Mouse (Mus musculus): Measurements from ENCODE around the gene Tcf7. TPM values are rescaled to one million over a fixed set of nuclear protein-coding genes. Genes with fewer than 3 reads are reported as not detected.

The Tcf7 gene
- total and polyA plus RNA-seq, 3 experiments = 0.73 to 3.1 (median 0.96) TPM

DNA sequence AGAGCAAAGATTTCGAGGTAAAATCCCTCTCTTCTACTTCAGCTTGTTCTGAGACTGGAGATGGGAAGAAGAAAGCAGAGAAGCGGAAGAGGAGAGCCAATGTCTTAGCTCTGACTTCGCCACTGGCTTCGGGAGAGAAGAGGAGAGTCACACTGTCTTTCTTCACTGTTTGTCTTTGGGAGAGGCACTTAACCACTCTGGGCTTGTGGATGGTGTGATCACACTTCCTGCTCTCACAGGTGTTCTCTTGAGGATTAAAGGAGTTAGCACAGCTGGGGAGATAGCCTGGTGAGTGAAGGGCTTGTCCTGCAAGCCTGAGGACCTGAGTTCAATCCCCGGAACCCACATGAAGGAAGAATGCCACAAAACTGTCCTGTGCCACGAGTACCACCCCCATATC is 10.1 kb upstream of the Tcf7 start:
- Histone ChIP-seq H3K9ac (ENCODE audit: low read depth, low read length) (no peak overlapping the region), H3K27me3 (ENCODE audit: control insufficient read depth, insufficient read depth, low read length) (no peaks in the 10 kb centered on the region), H3K4me3 (no peak overlapping the region), H3K27ac (no peak overlapping the region), H3K4me1 (ENCODE audit: control insufficient read depth, insufficient read depth, low read length) (no peaks in the 10 kb centered on the region), H3K79me2 (replicated peaks; ENCODE audit: control insufficient read depth, insufficient read depth, low read length) (no peaks in the 10 kb centered on the region), H3K36me3 (ENCODE audit: control insufficient read depth, insufficient read depth, low read length) (no peaks in the 10 kb centered on the region)
- DNase-seq = no peak
- intact Hi-C loops (cut with DNase I) = no loop called here
- 70% methylated on average over 6 of the region's 6 CpGs for WGBS
- TF ChIP-seq EP300 (IDR thresholded peaks at IDR 0.05; ENCODE audit: insufficient read depth, low read depth, low read length) (no peak), CTCF (IDR thresholded peaks at IDR 0.05) (no peak), POLR2A (IDR thresholded peaks at IDR 0.05; ENCODE audit: insufficient read depth, low read depth, low read length) (no peak)

DNA sequence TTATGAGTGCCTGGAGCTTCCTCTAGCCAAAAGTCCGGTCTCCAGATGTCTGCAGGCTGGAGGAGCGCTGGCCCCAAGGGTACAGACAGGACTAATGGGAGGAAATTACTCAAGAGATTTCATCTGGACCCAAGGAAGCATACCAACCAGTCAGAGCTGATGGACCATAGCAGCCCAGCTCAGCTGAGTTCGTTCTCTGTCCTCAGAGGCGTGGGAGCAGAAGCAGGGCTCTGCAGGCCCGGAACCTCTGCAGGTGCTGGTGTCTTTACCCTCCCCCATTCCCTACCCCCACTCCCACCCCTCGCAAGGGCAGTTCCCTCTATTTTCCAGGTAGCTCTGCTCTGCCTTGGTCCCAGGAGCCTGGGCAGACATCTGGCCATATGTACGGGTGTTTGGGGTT is 9.5 kb upstream of the Tcf7 start:
- 57% methylated on average over 7 of the region's 7 CpGs for WGBS
- intact Hi-C loops (cut with DNase I) = no loop called here
- TF ChIP-seq CTCF (IDR thresholded peaks at IDR 0.05) (no peak), POLR2A (IDR thresholded peaks at IDR 0.05; ENCODE audit: insufficient read depth, low read depth, low read length) (no peak), EP300 (IDR thresholded peaks at IDR 0.05; ENCODE audit: insufficient read depth, low read depth, low read length) (no peak)
- H3K79me2 ChIP-seq (replicated peaks; ENCODE audit: control insufficient read depth, insufficient read depth, low read length) = no peaks in the 10 kb centered on the region
- no peaks in the 10 kb centered on the region; the same call in 1 of the 2 replicates for H3K27me3 ChIP-seq (ENCODE audit: control insufficient read depth, insufficient read depth, low read length)
- no peak overlapping the region for H3K27ac ChIP-seq
- H3K9ac ChIP-seq (ENCODE audit: low read depth, low read length) = no peak overlapping the region
- H3K36me3 ChIP-seq (ENCODE audit: control insufficient read depth, insufficient read depth, low read length) = no peaks in the 10 kb centered on the region
- DNase-seq = no peak
- no peaks in the 10 kb centered on the region for H3K4me1 ChIP-seq (ENCODE audit: control insufficient read depth, insufficient read depth, low read length)
- H3K4me3 ChIP-seq = no peak overlapping the region

- 63% methylated on average over 4 of the region's 4 CpGs for WGBS
- intact Hi-C loops (cut with DNase I) = no loop called here
- no peak for DNase-seq
- Histone ChIP-seq H3K79me2 (replicated peaks; ENCODE audit: control insufficient read depth, insufficient read depth, low read length) (no peaks in the 10 kb centered on the region), H3K36me3 (ENCODE audit: control insufficient read depth, insufficient read depth, low read length) (no peaks in the 10 kb centered on the region), H3K9ac (ENCODE audit: low read depth, low read length) (no peak overlapping the region), H3K4me1 (ENCODE audit: control insufficient read depth, insufficient read depth, low read length) (peaks cover 7% of the 10 kb centered on the region), H3K27me3 (ENCODE audit: control insufficient read depth, insufficient read depth, low read length) (no peaks in the 10 kb centered on the region; the same call in 1 of the 2 replicates), H3K27ac (no peak overlapping the region), H3K4me3 (no peak overlapping the region)
- TF ChIP-seq CTCF (IDR thresholded peaks at IDR 0.05) (no peak), EP300 (IDR thresholded peaks at IDR 0.05; ENCODE audit: insufficient read depth, low read depth, low read length) (no peak), POLR2A (IDR thresholded peaks at IDR 0.05; ENCODE audit: insufficient read depth, low read depth, low read length) (no peak)
Observed at GRCm38 (mm10) chr11:52286958-52287305, 4.1 kb upstream of the Tcf7 start.

DNA sequence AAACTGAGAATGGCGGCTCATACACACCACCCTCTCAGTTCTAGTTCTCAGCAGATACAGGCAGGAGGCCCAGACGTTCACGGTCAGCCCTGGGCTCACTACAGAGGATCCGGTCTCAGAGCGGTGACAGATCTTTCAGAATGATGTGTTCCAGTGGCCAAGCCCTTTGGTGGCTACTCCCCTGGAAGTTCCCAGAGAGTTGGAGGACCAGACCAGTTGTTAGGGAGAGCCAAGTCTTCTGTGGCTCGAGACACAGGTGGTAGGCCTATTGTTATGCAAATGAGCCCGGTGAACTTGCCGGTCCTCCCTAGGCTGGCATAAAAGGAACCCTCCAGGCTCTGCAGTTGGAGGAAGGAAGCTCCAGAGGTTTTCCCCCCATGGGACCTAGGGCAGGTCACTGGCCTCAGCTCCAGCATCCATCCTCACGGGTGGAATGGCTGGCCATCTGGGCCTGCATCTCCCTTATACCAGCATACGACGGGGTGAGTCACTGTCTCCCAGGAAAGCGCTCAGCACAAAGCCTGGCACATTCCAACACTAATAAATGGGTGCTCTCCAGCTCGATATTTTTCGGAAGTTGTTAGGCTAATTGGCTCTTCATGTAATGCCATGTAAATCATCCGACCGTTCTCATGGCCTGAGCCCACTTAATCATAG is 3.6 kb upstream of the Tcf7 start:
- Histone ChIP-seq H3K4me1 (ENCODE audit: control insufficient read depth, insufficient read depth, low read length) (peaks cover 7% of the 10 kb centered on the region), H3K79me2 (replicated peaks; ENCODE audit: control insufficient read depth, insufficient read depth, low read length) (no peaks in the 10 kb centered on the region)
- 67% methylated on average over 16 of the region's 16 CpGs for WGBS

DNA sequence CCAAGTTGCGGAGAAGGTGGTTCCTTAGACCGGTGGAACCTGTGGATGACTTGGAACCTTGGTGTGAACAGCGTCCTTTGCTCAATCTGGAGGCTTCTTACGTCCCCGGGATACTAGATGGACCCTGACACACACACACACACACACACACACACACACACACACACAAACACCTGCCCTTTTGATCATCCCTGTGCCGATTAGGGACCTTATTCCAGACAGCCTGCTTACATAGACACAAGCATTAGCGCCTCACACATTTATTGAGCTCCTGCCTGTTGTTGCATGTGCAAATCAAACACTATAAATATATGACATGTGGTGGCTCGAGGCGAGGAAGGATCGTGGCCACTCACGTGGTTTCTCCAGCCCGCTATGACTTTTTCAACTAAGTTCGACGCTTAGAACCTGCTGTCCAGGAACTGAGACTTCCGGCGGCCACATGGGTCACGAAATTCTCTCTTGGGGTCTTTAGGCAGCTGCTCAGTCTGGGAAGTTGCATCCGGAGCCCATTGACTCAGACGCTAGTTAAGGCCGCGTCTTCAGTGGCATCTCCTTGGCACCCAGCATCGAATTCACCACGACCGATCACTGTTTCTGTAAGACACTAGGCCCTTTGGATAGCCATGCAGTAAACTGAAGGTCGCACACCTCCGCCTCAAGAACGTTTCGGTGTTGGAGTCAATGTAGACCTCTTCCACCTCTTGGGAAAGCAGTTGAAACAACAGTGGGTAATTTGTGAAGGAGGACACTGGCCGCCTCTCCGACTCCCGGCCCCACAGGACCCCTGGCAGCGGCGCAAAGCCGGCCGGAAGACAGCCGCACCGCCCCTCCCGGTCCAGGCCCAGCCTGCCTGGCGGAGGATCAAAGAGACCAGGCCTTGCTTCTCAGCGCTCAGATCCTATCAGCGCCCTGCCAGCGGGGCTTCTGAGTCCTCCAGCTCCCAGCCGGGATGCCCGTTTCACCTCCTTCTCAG is 1.1 kb upstream of the Tcf7 start:
- peak; percentile 74 to 77 for DNase-seq
- no peaks in the 10 kb centered on the region for H3K36me3 ChIP-seq (ENCODE audit: control insufficient read depth, insufficient read depth, low read length)
- peaks cover 7% of the 10 kb centered on the region for H3K4me1 ChIP-seq (ENCODE audit: control insufficient read depth, insufficient read depth, low read length)
- TF ChIP-seq POLR2A (IDR thresholded peaks at IDR 0.05; ENCODE audit: insufficient read depth, low read depth, low read length) (no peak), CTCF (IDR thresholded peaks at IDR 0.05) (no peak), EP300 (IDR thresholded peaks at IDR 0.05; ENCODE audit: insufficient read depth, low read depth, low read length) (no peak)
- peak overlapping the region; percentile 60 for H3K4me3 ChIP-seq
- H3K79me2 ChIP-seq (replicated peaks; ENCODE audit: control insufficient read depth, insufficient read depth, low read length) = no peaks in the 10 kb centered on the region
- intact Hi-C loops (cut with DNase I) = no loop called here
- peak overlapping the region; percentile 36 for H3K9ac ChIP-seq (ENCODE audit: low read depth, low read length)
- peak overlapping the region; percentile 12; the same call in 1 of the 2 replicates for H3K27ac ChIP-seq
- no peaks in the 10 kb centered on the region; the same call in 1 of the 2 replicates for H3K27me3 ChIP-seq (ENCODE audit: control insufficient read depth, insufficient read depth, low read length)
- WGBS = 15% methylated on average over 44 of the region's 44 CpGs

More for the DNA sequence above, 3.6 kb upstream of the Tcf7 start:
- no peak for TF ChIP-seq EP300 (IDR thresholded peaks at IDR 0.05; ENCODE audit: insufficient read depth, low read depth, low read length)
- intact Hi-C loops (cut with DNase I) = no loop called here
- Histone ChIP-seq H3K9ac (ENCODE audit: low read depth, low read length) (no peak overlapping the region), H3K36me3 (ENCODE audit: control insufficient read depth, insufficient read depth, low read length) (no peaks in the 10 kb centered on the region), H3K27ac (no peak overlapping the region), H3K27me3 (ENCODE audit: control insufficient read depth, insufficient read depth, low read length) (no peaks in the 10 kb centered on the region; the same call in 1 of the 2 replicates), H3K4me3 (no peak overlapping the region)
- DNase-seq = no peak

GRCm38 (mm10) chr11:52282420-52282773 is 417 bp downstream of the Tcf7 start:
- WGBS = 9% methylated on average over 19 of the region's 19 CpGs
- no peak for TF ChIP-seq POLR2A (IDR thresholded peaks at IDR 0.05; ENCODE audit: insufficient read depth, low read depth, low read length)
- TF ChIP-seq CTCF (IDR thresholded peaks at IDR 0.05) = no peak
- TF ChIP-seq EP300 (IDR thresholded peaks at IDR 0.05; ENCODE audit: insufficient read depth, low read depth, low read length) = no peak

More at GRCm38 (mm10) chr11:52282420-52282773, 417 bp downstream of the Tcf7 start:
- Histone ChIP-seq H3K9ac (ENCODE audit: low read depth, low read length) (peak overlapping the region; percentile 66; the same call in 1 of the 2 replicates), H3K4me3 (peak overlapping the region; percentile 60), H3K27ac (no peak overlapping the region), H3K79me2 (replicated peaks; ENCODE audit: control insufficient read depth, insufficient read depth, low read length) (no peaks in the 10 kb centered on the region), H3K4me1 (ENCODE audit: control insufficient read depth, insufficient read depth, low read length) (peaks cover 7% of the 10 kb centered on the region), H3K36me3 (ENCODE audit: control insufficient read depth, insufficient read depth, low read length) (no peaks in the 10 kb centered on the region), H3K27me3 (ENCODE audit: control insufficient read depth, insufficient read depth, low read length) (no peaks in the 10 kb centered on the region; the same call in 1 of the 2 replicates)
- intact Hi-C loops (cut with DNase I) = no loop called here
- no peak for DNase-seq

All from heart, adult 2 months (tissue).